Mouse (Mus musculus) liver, embryonic 16.5 days (tissue): ENCODE data around the gene Pigo. TPM values are rescaled to one million over a fixed set of nuclear protein-coding genes. Genes with fewer than 3 reads are reported as not detected.

ENCODE experiments used
- ATAC-seq: fragments of 200-750 bp; cut with Nextera tagmentation; 2 replicates; pipeline ENCODE4 v1.8.0; 2017; ENCODE audit warnings: low read depth, mild to moderate bottlenecking, moderate number of reproducible peaks, moderate library complexity
- H3K27ac ChIP-seq: fragments of 300-500 bp; sonication (generic); 2 replicates; pipeline ENCODE4 v1.5.1; 2014; ENCODE audit warnings: mild to moderate bottlenecking, low read length
- H3K27me3 ChIP-seq: fragments of 300-500 bp; sonication (generic); 2 replicates; pipeline ENCODE4 v1.6.1; 2014; ENCODE audit warnings: low read depth, low read length, mixed read lengths; ENCODE audit not compliant: control insufficient read depth, insufficient read depth
- H3K36me3 ChIP-seq: fragments of 300-500 bp; sonication (generic); 2 replicates; pipeline ENCODE4 v1.6.1; 2014; ENCODE audit warnings: mild to moderate bottlenecking; ENCODE audit not compliant: control insufficient read depth, insufficient read depth
- H3K4me1 ChIP-seq: fragments of 300-500 bp; sonication (generic); 2 replicates; pipeline ENCODE4 v1.6.1; 2014; ENCODE audit warnings: low read depth, low read length, mixed read lengths; ENCODE audit not compliant: control insufficient read depth
- H3K4me2 ChIP-seq: fragments of 300-500 bp; sonication (generic); 2 replicates; pipeline ENCODE4 v1.6.1; 2014; ENCODE audit warnings: low read depth, low read length, mixed read lengths
- H3K4me3 ChIP-seq: fragments of 300-500 bp; sonication (generic); 2 replicates; pipeline ENCODE4 v1.5.1; 2014; ENCODE audit warnings: low read depth, mild to moderate bottlenecking, low read length
- H3K9ac ChIP-seq: fragments of 300-500 bp; sonication (generic); 2 replicates; pipeline ENCODE4 v1.6.1; 2014; ENCODE audit warnings: low read depth, low read length
- H3K9me3 ChIP-seq: fragments of 300-500 bp; sonication (generic); replicated peaks from 2 replicates; pipeline ENCODE4 v1.6.1; 2016; ENCODE audit warnings: low read length; ENCODE audit not compliant: control insufficient read depth
- WGBS: fragments of 180-500 bp; shearing (Covaris S2); extraction: QIAGEN DNeasy Blood & Tissue Kit; methylation state at CpG from one replicate; pipeline ENCODE4 v1.1.7; 2014; ENCODE audit not compliant: insufficient replicate concordance; 5-methylcytosine and 5-hydroxymethylcytosine counted together
- polyA plus RNA-seq: library from polyadenylated mRNA; unstranded; fragments of >200 nt; fragmentation: Nextera tagmentation; extraction: Ambion mirVana; gene quantifications from 2 replicates; pipeline ENCODE4 v1.2.1, GENCODE M21; 2015

Pigo gene
- polyA plus RNA-seq, 1 experiment from 2014 or later, result 14.7 TPM

- Histone ChIP-seq H3K4me3 (peak overlapping the region; percentile 84), H3K27me3 (no peaks in the 10 kb centered on the region), H3K4me1 (peaks cover 52% of the 10 kb centered on the region), H3K9ac (peak overlapping the region; percentile 92), H3K9me3 (no peaks in the 10 kb centered on the region), H3K36me3 (peaks cover 16% of the 10 kb centered on the region), H3K27ac (peak overlapping the region; percentile 92), H3K4me2 (peak overlapping the region; percentile 83)
- ATAC-seq, result peak; percentile 95
- 0% methylated on average over 24 of the region's 25 CpGs for WGBS
Observed at GRCm38 (mm10) chr4:43040114-43040572, 14.5 kb upstream of the Pigo start.

DNA sequence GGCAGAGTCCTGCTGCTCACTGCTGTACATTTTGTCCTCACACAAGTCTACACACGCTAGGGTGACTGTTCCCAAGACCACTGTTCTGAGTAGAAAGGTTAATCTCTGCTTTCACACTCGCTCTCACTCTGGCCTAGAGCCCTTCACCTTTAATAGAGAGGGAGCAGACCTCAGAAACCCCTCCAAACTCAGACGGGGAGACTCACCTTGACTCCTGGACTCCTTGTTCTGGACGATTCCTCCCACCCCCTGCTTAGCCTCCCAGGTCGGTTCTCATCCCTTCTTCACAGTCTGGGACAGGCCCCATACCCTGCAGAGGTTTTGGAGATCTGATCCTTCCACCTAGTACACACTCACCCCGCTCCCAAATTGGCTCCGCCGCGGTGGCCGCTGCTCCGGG lies 14.0 kb upstream of the Pigo start:
- no peak for ATAC-seq

GRCm38 (mm10) chr4:43038567-43039495 lies 13.2 kb upstream of the Pigo start:
- peaks cover 26% of the 10 kb centered on the region for H3K36me3 ChIP-seq
- peak; percentile 17 for ATAC-seq
- H3K9ac ChIP-seq, result peak overlapping the region; percentile 92
- peak overlapping the region; percentile 84 for H3K4me3 ChIP-seq
- peak overlapping the region; percentile 92 for H3K27ac ChIP-seq
- WGBS, result 42% methylated on average over 15 of the region's 15 CpGs
- H3K4me2 ChIP-seq, result peak overlapping the region; percentile 83
- H3K9me3 ChIP-seq, result no peaks in the 10 kb centered on the region
- H3K27me3 ChIP-seq, result no peaks in the 10 kb centered on the region
- peaks cover 46% of the 10 kb centered on the region for H3K4me1 ChIP-seq

More for the DNA sequence above, 14.0 kb upstream of the Pigo start:
- H3K4me1 ChIP-seq, result peaks cover 49% of the 10 kb centered on the region
- H3K36me3 ChIP-seq, result peaks cover 19% of the 10 kb centered on the region
- peak overlapping the region; percentile 83 for H3K4me2 ChIP-seq
- peak overlapping the region; percentile 92 for H3K27ac ChIP-seq
- H3K4me3 ChIP-seq, result peak overlapping the region; percentile 84
- no peaks in the 10 kb centered on the region for H3K9me3 ChIP-seq
- 7% methylated on average over 11 of the region's 11 CpGs for WGBS
- H3K9ac ChIP-seq, result peak overlapping the region; percentile 92
- H3K27me3 ChIP-seq, result no peaks in the 10 kb centered on the region

- Histone ChIP-seq H3K27me3 (no peaks in the 10 kb centered on the region), H3K27ac (peak overlapping the region; percentile 92), H3K4me2 (peak overlapping the region; percentile 83), H3K36me3 (peaks cover 33% of the 10 kb centered on the region), H3K9me3 (no peaks in the 10 kb centered on the region), H3K4me1 (peaks cover 44% of the 10 kb centered on the region), H3K4me3 (peak overlapping the region; percentile 84), H3K9ac (peak overlapping the region; percentile 92)
- 7% methylated on average over 4 of the region's 4 CpGs for WGBS
- ATAC-seq, result peak; percentile 53
Observed at GRCm38 (mm10) chr4:43037860-43038566, 12.4 kb upstream of the Pigo start.

- Histone ChIP-seq H3K27ac (no peak overlapping the region; the same call in 1 of the 2 replicates), H3K9me3 (no peaks in the 10 kb centered on the region), H3K36me3 (peaks cover 33% of the 10 kb centered on the region), H3K9ac (peak overlapping the region; percentile 62; the same call in 1 of the 2 replicates), H3K4me1 (peaks cover 50% of the 10 kb centered on the region), H3K4me2 (peak overlapping the region; percentile 66), H3K27me3 (no peaks in the 10 kb centered on the region), H3K4me3 (peak overlapping the region; percentile 84)
- WGBS, result 83% methylated on average over 10 of the region's 10 CpGs
- ATAC-seq, result no peak
Observed at GRCm38 (mm10) chr4:43036356-43036755, 10.7 kb upstream of the Pigo start.

DNA sequence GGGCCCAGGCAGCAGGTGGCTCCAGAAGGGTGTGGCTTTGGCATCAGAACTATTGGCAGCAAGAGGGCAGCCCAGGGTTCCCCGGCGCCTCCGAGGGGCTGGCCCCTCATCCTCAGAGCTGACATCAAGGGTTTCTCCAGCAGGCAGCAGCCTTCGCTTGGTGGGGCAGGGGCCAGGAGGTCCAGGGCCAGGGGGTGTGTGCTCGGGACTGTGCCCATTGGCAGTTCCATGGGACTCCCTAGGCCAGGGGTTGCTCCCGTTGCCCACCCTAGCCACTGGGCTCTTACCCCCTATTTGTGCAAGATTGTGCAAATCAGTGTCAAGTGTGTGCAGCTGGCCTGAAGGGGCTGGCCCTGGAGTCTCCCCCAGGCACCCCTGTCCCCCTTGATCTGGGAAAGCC lies 10.2 kb upstream of the Pigo start:
- H3K36me3 ChIP-seq, result peaks cover 33% of the 10 kb centered on the region
- peak overlapping the region; percentile 4; the same call in 1 of the 2 replicates for H3K4me2 ChIP-seq
- H3K4me3 ChIP-seq, result no peak overlapping the region; the same call in none of the 2 replicates
- H3K9ac ChIP-seq, result no peak overlapping the region
- H3K9me3 ChIP-seq, result no peaks in the 10 kb centered on the region
- 83% methylated on average over 6 of the region's 6 CpGs for WGBS
- H3K27ac ChIP-seq, result no peak overlapping the region
- H3K4me1 ChIP-seq, result peaks cover 50% of the 10 kb centered on the region
- H3K27me3 ChIP-seq, result no peaks in the 10 kb centered on the region
- ATAC-seq, result no peak

DNA sequence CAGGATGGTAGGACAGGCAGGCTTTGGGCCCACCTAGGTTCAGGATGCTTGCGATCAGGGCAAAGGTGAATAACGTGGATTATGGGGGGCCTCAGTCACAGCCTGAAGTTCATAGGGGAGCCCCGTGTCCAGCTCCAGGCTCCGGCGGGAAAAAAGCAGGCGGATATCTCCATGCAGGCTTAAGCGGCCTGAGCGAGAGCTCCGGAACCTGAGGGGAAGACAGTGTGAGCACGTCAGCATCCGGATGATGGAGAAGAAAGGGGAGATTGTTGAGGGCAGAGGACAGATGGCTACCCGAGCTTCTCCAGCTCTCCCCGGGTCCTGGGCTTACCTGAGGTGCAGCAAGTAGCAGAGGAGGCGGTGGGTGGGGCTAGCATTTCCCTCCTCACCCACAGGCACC lies 7.9 kb upstream of the Pigo start:
- Histone ChIP-seq H3K4me1 (peaks cover 46% of the 10 kb centered on the region), H3K27me3 (no peaks in the 10 kb centered on the region), H3K4me2 (no peak overlapping the region), H3K4me3 (no peak overlapping the region), H3K9ac (no peak overlapping the region), H3K27ac (no peak overlapping the region), H3K36me3 (peaks cover 44% of the 10 kb centered on the region), H3K9me3 (no peaks in the 10 kb centered on the region)
- WGBS, result 79% methylated on average over 14 of the region's 14 CpGs
- ATAC-seq, result no peak

GRCm38 (mm10) chr4:43032501-43032900 lies 6.9 kb upstream of the Pigo start:
- ATAC-seq, result no peak
- no peak overlapping the region for H3K27ac ChIP-seq
- peaks cover 53% of the 10 kb centered on the region for H3K36me3 ChIP-seq
- H3K9me3 ChIP-seq, result no peaks in the 10 kb centered on the region
- H3K27me3 ChIP-seq, result no peaks in the 10 kb centered on the region
- no peak overlapping the region for H3K4me3 ChIP-seq
- 73% methylated on average over 1 of the region's 1 CpGs for WGBS
- peaks cover 39% of the 10 kb centered on the region for H3K4me1 ChIP-seq
- H3K9ac ChIP-seq, result no peak overlapping the region
- no peak overlapping the region for H3K4me2 ChIP-seq
